Mouse (Mus musculus): ENCODE measurements around the gene Dld.

The Dld gene

DNA sequence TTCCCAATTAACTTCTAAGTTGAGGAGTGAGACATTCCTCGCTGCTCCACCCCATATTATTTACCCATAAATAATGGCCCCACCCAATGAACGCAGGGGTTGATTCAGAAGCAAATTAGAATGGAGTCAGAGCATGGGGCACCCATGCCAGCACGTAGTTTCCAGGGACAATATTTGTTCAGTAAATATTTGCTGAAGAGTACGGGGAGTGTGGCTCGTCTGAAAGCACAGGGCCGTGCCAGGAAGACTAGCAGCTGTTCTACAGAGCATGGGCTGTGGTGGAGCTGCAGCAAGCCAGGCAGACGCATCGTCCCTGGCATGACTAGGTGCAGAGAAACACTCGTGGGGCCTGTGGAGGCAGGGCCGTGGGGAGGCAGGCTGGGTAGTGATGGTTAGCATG, 56.7 kb downstream of the Dld start:
- DNase-seq (ENCODE audit: low spot score in 2 of 2): no peak

DNA sequence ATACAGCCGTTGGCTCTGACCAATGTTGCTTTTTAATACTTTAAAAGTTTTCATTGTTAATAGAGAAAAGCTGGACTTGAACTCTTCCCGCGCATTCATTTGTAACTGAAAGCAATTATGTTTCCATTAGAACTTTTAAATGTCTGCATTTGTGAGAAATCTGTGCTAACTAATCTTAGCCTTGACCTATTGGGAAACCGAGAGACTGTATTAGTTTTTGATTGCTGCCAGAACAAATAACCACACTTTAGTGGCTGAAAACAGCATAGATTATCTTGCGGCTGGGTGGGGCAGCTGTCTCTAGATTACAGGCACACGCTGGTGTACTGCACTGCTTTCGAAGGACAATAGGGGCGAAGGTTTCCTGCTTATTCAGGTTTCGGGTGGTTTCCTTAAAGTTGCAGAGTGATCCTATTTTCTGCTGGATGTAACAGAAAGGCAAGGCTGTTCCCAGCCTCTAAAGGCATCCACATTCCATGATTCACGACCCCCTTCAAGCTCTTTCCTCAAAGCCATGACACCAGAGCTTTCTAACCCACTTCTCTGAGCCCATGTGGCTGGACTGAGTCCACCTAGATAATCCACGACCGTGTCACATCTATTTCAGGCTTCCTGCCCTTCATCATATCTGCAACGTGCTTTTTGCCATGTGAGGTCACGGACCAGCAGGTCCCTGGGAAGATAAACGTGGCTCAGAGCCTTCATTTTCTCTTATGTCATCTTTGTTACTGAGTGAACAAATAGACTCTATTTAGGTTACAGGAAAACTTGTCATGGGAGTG, 57.7 kb downstream of the Dld start:
- no peak for DNase-seq (ENCODE audit: low spot score in 2 of 2)

DNA sequence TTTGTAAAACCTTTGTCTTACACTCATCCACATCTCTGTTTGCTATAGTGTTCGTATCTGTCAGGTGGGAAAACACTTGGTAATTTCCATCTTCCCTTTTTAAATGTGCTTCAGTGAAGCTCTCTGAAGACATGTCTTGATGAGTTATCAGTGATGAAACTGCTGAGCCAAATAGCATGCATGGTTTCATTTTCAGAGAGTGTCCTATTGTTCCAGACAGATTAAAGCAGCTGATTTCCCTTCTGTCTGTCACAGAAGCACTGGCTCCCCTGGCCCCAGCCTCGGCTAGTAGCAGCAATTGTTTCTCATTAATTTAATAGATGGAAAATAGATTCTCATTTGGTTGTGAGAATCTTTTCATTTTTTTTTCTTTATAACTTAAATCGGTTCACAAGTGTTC, 60.3 kb downstream of the Dld start:
- DNase-seq (ENCODE audit: low spot score in 2 of 2): no peak

DNA sequence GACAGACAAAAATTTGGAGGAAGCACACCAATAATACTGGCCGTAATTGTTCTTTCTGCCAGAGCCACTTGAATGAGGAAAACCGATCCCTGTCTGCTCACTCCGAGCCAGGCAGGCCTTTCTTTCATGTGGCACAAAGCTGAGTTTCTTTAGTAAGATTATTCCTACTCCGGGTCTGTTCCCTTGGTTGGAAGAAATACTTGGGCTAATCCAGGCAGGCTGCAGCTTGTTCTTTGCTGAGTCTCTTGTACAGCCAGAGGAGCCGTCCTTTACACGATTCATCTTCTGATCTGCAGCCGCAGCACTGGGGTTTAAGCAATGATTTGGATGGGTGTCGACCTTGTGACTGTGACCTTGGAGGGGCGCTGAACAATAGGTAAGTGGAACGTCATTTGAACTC, 62.2 kb downstream of the Dld start:
- DNase-seq (ENCODE audit: low spot score in 2 of 2): no peak

DNA sequence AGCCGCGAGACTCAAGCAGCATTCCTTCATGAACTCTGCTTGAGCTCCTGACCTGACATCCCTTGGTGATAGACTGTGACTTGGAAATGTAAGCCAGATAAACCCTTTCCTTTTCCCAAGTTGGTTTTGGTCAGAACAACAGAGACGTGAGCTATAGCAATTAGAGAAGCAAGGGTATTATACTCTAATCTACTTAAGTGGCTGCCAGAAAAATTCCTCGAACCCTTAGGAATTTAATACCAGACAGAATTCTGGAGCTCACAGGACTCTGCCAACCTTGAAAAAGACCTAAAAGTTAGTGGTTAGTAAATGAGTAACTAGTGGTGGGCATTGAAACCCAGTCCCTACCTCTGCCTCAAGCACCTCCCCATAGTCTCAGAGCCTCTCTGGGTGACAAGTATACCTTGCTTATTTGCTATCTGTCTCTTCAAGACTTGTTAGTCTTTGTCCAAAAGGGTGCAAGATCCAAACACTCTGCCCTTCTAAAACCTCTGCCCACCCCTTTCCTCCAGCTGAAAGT, 67.6 kb downstream of the Dld start:
- DNase-seq (ENCODE audit: low spot score in 2 of 2): no peak

DNA sequence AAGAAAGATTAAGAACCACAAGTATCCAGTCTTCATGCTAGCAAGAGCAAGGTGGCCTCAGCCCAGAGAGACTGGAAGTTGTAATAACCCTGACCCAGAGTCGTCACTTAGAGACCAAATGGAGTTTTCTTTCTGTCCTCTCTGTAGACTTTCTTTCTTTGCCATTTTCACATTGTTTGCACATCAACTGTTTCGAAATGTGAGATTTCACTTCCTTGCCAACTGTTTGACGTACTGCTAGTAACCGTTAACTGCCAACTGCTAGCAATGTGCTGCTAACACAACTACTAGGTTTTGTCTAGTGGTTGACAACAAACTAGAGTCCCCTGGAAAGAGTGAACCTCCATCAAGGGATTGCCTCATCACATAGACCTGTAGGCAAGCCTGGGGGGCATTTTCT, 68.1 kb downstream of the Dld start:
- DNase-seq (ENCODE audit: low spot score in 2 of 2): no peak

DNA sequence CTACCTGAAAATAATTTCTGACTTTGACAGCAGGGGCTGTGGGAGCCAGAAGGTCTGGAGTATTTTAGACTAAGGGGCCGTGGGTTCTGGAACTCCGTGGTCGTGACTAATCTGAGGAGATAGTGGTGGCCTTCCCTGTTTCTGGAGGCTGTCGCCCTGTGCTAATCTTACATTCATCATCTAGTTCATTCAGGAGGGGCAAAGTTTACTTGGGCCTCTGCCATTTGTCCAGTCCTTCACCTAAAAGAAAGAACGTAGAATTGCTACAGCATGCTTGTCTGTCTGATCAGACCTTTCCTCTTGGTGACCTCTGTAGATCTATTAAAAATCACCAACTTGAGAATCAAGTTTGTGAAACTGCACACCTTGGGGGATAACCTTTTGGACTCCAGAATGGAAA, 69.0 kb downstream of the Dld start:
- no peak for DNase-seq (ENCODE audit: low spot score in 2 of 2)

Measured in frontal cortex, postnatal 14 days (tissue).